Mouse (Mus musculus): ENCODE data around the gene Itgb2l.

Itgb2l gene

GRCm38 (mm10) chr16:96443468-96443867 lies at the start of gene Itgb2l:
TSS of gene Itgb2l (minus strand) at chr16:96443619.
- in situ Hi-C loops (cut with MboI; ENCODE audit: unreplicated experiment in 2 of 2): no loop called here

- in situ Hi-C loops (cut with MboI; ENCODE audit: unreplicated experiment in 2 of 2): no loop called here
These were observed 48.1 kb upstream of the Itgb2l start for GRCm38 (mm10) chr16:96491530-96491929.

DNA sequence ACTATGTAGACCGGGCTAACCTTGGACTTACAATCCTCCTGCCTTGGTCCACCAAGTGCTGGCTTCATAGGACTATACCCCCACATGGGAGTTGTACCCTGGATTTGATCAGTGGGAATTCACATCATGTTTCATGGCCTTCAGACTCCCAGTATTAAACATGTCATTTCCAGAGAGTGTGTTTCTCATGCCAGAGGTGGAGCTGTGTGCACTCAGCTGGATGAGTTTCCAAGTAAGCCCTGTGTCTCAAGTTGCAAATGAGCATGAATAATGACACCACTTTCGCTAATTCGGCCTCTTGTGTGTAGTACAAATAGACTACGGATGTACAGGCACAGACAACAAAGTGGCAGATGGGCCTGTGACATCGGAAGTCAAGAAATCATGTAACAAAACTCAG lies 44.6 kb upstream of the Itgb2l start:
- in situ Hi-C loops (cut with MboI; ENCODE audit: unreplicated experiment in 2 of 2): no loop called here

DNA sequence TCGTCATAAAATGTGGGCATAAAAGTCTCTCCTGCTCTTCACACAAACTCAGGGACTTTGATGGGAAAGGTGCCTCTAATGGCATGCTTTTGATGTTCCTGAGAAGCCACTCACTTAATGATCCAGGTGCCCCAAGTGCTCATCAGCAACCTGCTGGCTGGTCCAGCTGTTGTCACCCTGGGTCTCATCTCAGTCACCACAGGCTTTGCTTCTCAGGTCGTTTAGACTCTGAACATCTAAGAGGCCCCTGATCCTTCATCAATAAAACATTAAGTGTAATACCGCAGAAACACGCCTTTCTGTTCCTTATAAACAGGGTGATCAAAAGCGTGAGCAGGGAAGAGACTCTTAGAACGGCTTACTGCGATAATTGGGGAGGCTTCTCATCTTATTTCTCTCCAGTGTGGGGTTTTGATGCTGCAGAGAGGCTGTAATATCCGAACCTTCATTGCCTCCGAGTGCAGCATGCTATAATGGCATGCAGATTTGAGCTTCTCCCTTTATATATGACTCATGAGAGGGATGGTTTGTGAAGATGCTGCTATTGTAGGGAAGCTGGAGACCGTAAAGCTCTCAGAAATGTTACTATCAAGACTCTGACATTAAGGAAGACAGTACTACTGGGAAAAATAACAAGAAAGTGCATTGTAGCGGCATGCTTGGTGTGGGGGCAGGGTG lies 43.7 kb upstream of the Itgb2l start:
- in situ Hi-C loops (cut with MboI; ENCODE audit: unreplicated experiment in 2 of 2): no loop called here

DNA sequence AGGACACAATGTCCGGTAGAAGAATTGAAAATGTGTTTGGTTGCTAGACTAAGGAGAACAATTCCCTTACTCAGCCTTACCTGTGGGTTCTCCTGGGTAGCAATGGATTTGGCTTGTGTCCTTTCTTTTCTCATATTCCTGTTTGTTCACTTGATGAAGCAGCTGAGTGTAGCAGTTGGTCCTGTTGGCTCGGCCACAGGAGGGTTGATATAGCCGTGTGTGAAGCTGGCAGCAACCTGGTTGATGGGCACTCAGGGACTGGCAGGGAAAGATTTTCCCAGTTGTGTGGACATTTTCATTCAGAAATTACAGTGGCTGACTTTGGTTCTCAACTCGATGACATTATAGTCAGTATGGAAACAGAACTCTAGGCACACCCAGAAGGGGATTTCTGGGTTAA lies 38.4 kb upstream of the Itgb2l start:
- in situ Hi-C loops (cut with MboI; ENCODE audit: unreplicated experiment in 2 of 2): no loop called here

DNA sequence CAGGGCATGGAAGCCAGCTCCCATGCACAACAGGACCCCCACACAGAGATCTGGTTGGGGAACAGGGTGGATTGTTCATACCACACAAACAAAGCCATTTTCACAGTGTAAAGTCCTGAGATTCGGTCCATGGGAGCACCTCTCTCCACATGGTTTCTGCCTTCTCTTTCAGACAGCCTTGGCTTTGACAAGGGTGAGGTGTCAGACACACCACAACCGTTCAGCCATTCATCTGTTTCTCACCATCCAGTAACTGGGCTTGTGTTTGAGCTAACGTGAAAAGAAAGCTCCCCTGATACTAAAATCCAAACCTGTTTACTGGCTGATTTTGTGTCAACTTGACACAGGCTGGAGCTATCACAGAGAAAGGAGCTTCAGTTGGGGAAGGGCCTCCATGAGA lies 30.8 kb upstream of the Itgb2l start:
- in situ Hi-C loops (cut with MboI; ENCODE audit: unreplicated experiment in 2 of 2): loop anchor here (5.0 to 25.0 kb wide), 2 partner anchors 68 to 237 kb away; partner anchors contain the start of gene B3galt5 (in 2 of the 2)

GRCm38 (mm10) chr16:96472816-96473215 lies 29.4 kb upstream of the Itgb2l start:
- in situ Hi-C loops (cut with MboI; ENCODE audit: unreplicated experiment in 2 of 2): loop anchor here (5.0 to 25.0 kb wide), 2 partner anchors 69 to 236 kb away; partner anchors contain the start of gene B3galt5 (in 2 of the 2)

- in situ Hi-C loops (cut with MboI; ENCODE audit: unreplicated experiment in 2 of 2): loop anchor here (5.0 to 25.0 kb wide), 2 partner anchors 70 to 235 kb away; partner anchors contain the start of gene B3galt5 (in 2 of the 2)
These were observed 28.9 kb upstream of the Itgb2l start for GRCm38 (mm10) chr16:96472361-96472760.

DNA sequence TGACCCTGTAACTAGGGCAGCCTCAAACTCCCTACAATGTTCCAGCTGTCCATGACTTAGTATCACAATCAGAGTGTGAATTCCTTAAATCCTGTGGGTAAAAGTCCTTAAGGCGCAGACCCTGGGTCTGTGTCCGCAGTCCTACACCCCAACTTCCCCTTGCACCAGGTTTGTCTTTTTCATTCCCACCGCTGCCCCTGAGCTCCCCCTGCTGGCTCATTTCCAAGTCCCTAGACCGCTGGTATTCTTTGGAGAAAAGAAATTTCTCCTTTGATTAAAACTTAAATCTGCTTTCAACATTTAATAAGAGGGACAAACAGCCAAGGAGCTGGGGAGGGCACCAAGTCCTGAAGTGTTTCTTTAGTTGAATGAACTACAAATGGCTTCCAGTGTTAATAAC lies 26.2 kb upstream of the Itgb2l start:
- in situ Hi-C loops (cut with MboI; ENCODE audit: unreplicated experiment in 2 of 2): loop anchor here (5.0 to 25.0 kb wide), 6 partner anchors 73 to 232 kb away; partner anchors contain the start of gene B3galt5 (in 2 of the 2)

- in situ Hi-C loops (cut with MboI; ENCODE audit: unreplicated experiment in 2 of 2): loop anchor here (5.0 to 25.0 kb wide), 5 partner anchors 106 to 231 kb away; partner anchors contain the start of gene B3galt5 (in 2 of the 2)
These were observed 25.3 kb upstream of the Itgb2l start for GRCm38 (mm10) chr16:96468698-96469097.

GRCm38 (mm10) chr16:96468011-96468410 lies 24.6 kb upstream of the Itgb2l start:
- in situ Hi-C loops (cut with MboI; ENCODE audit: unreplicated experiment in 2 of 2): loop anchor here (5.0 to 25.0 kb wide), 5 partner anchors 106 to 231 kb away; partner anchors contain the start of gene B3galt5 (in 2 of the 2)

GRCm38 (mm10) chr16:96467445-96467844 lies 24.0 kb upstream of the Itgb2l start, which contains the start of gene Pcp4:
TSS of gene Pcp4 (plus strand) at chr16:96467606.
- in situ Hi-C loops (cut with MboI; ENCODE audit: unreplicated experiment in 2 of 2): loop anchor here (5.0 to 25.0 kb wide), 5 partner anchors 105 to 230 kb away; partner anchors contain the start of gene B3galt5 (in 2 of the 2)

DNA sequence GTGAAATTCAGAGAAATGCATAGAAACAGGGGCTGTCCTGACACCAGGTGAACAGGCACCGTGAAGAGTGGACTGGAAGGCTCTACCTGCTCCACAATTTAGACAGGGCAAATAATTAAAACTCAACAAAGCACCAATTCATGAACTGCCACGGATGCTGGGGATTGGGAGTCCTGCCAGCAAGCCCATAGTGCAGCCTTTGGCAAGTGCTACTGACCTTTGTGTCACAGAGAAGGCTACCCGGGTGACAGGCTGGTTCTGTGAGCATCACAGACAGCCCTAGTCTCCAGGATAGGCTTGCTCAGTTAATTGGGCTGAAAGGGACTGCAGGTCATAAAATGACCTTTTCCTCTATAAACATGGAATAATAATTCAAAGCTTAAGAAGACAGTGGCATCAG lies 17.4 kb upstream of the Itgb2l start:
- in situ Hi-C loops (cut with MboI; ENCODE audit: unreplicated experiment in 2 of 2): loop anchor here (25.0 kb wide), 1 partner anchor 223 kb away; the partner anchor contains the start of gene B3galt5 (in 2 of the 2)

GRCm38 (mm10) chr16:96459356-96459755 lies 15.9 kb upstream of the Itgb2l start:
- in situ Hi-C loops (cut with MboI; ENCODE audit: unreplicated experiment in 2 of 2): loop anchor here (25.0 kb wide), 1 partner anchor 222 kb away; the partner anchor contains the start of gene B3galt5 (in 2 of the 2)

GRCm38 (mm10) chr16:96457612-96458011 lies 14.2 kb upstream of the Itgb2l start:
- in situ Hi-C loops (cut with MboI; ENCODE audit: unreplicated experiment in 2 of 2): loop anchor here (25.0 kb wide), 1 partner anchor 220 kb away; the partner anchor contains the start of gene B3galt5 (in 2 of the 2)

- in situ Hi-C loops (cut with MboI; ENCODE audit: unreplicated experiment in 2 of 2): loop anchor here (25.0 kb wide), 1 partner anchor 217 kb away; the partner anchor contains the start of gene B3galt5 (in 2 of the 2)
These were observed 10.7 kb upstream of the Itgb2l start for GRCm38 (mm10) chr16:96454086-96454485.

- in situ Hi-C loops (cut with MboI; ENCODE audit: unreplicated experiment in 2 of 2): loop anchor here (25.0 kb wide), 1 partner anchor 214 kb away; the partner anchor contains the start of gene B3galt5 (in 2 of the 2)
These were observed 7.5 kb upstream of the Itgb2l start for GRCm38 (mm10) chr16:96450871-96451270.

DNA sequence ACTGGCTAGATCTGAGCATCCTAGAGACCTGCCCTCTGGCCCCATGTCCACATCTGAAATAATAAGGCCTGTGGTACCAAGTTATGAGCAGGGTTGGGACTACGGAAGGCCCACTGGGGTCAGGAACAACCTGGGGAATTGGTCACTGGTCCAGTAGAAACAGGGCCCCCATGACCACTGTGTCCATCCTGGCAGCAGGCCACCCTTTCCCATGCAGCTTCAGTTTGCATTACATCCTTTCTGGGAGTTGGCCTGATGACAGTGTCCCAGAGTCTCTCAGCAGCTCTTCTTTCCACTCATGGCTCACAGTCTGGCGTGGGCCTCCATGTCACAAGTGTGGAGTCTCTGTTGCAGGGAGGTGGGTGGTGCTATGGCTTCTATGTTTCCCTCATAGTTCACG lies 1.6 kb downstream of the Itgb2l start:
- in situ Hi-C loops (cut with MboI; ENCODE audit: unreplicated experiment in 2 of 2): no loop called here

DNA sequence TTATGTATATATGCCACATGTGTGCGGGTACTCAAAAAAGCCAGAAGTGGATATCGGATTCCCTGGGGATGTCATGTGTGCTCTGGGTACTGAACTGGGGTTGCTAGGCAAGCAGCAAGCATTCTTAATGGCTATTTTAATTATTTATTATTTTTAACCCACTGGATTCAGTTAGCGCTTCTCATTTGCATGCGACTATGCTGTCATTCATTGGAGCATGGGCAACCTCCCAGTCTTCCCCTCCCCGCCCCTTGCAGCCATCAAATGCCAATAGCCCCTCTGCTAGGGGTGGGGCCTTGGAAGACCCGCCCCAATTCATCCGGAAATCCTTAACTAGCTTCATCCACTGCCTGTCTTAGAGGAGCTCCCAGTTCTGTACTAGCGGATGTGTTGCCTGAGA lies 2.5 kb downstream of the Itgb2l start:
- in situ Hi-C loops (cut with MboI; ENCODE audit: unreplicated experiment in 2 of 2): no loop called here

DNA sequence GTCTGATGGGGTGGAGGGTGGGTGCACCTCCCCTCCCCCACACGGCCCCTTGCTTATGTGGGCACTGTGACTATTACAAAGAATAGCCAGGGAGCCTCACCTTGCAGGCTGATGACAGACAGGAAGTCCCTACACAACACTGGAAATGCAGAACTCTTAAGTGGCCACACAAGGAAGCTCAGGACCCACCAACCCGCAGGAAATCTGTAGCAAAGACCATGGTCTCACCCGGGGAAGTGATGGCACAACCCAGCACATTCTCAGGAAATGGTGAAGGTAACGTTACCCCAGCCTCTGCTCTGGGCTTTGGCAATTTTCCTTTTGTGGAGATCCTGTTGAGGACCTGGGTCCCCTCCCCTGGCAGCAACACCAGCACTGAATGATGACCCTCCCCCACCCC lies 3.7 kb downstream of the Itgb2l start:
- in situ Hi-C loops (cut with MboI; ENCODE audit: unreplicated experiment in 2 of 2): no loop called here

GRCm38 (mm10) chr16:96438946-96439345 lies 4.5 kb downstream of the Itgb2l start:
- in situ Hi-C loops (cut with MboI; ENCODE audit: unreplicated experiment in 2 of 2): no loop called here
